Mouse (Mus musculus): ENCODE results near the gene Krt77.

The Krt77 gene

DNA sequence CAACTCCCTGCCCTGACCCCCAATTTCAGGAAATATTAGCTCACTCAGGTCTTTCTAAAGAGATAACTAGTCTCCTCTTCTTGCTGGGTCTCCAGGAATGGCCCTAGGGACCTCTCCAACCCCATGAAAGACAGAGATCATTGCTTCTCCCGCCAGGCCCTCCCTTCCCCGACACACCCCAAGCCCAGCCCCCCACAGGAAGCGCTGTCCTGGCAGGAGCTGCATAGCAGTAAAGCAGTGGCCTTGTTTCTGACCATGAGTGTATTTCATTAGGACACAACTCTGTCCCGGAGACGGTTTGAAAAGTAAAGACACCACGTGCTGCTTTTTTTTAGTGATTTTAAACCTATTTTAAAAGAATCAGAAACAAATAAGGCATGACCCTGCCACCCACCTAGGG, 36.4 kb downstream of the Krt77 start:
- DNase-seq (ENCODE audit: low spot score): no peak

DNA sequence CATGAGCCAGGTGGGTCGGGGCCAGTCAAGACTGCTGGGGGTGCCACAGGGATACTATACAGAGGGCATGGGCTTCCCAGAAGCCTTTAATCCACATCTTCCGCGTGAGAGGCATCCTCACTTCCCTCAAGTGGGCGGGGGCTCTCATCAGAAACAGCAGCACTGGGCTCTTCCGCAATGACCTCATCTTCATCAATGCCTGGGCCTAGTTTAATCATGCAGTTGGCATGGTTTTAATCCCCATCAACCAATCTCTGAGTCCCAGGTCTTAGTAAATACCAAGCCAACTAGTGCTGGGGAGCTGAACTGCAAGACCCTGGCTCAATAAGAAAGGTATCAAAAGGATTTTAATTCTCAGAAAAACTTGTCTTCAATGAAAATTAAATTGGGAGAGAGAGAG, 40.1 kb downstream of the Krt77 start:
- no peak for DNase-seq (ENCODE audit: low spot score)

- DNase-seq (ENCODE audit: low spot score): no peak
Measured at GRCm38 (mm10) chr15:101821786-101822185, 47.7 kb downstream of the Krt77 start.

DNA sequence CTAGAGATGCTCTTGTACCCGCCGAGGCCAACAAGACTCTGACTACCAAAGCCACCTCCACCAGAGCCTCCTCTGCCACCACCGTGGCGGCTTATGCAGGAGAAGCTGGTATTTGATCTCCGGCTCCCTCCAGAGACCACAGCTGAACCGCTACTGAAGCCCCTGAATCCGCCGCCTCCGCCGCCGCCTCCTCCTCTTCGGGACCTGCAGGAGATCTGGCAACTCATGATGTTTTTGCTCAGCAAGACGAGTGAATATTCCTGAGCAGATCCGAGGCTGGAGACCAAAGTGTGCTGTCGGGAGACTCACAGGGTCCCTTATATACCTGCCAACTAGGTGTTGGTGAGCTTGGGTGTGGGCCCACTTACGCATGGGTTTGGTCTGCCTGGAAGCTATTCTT, 51.6 kb downstream of the Krt77 start, which contains the start of gene Krt2:
TSS of gene Krt2 (minus strand) at position 295 of the 400 bp plus-strand sequence.
- DNase-seq (ENCODE audit: low spot score): no peak
